Mouse (Mus musculus): Measurements from ENCODE around the gene Dffb.

Gene Dffb

GRCm38 (mm10) chr4:153974431-153975291 is at the start of gene Dffb, which contains the start of gene Cep104:
Gene Dffb (minus strand): TSS chr4:153975126.
Gene Cep104 (plus strand): TSS chr4:153975194.
- peak; percentile 97 for DNase-seq (ENCODE audit: low spot score)

GRCm38 (mm10) chr4:154023754-154024601 is 49.1 kb upstream of the Dffb start:
- DNase-seq (ENCODE audit: low spot score), result peak; percentile 73

- no peak for DNase-seq (ENCODE audit: low spot score)
Measured at GRCm38 (mm10) chr4:154022844-154023243, 47.9 kb upstream of the Dffb start.

GRCm38 (mm10) chr4:154022407-154022806 is 47.5 kb upstream of the Dffb start:
- DNase-seq (ENCODE audit: low spot score), result peak; percentile 80

GRCm38 (mm10) chr4:154021432-154021831 is 46.5 kb upstream of the Dffb start:
- DNase-seq (ENCODE audit: low spot score), result peak; percentile 80

- peak; percentile 80 for DNase-seq (ENCODE audit: low spot score)
Measured at GRCm38 (mm10) chr4:154019571-154019970, 44.6 kb upstream of the Dffb start.

GRCm38 (mm10) chr4:154015476-154015875 is 40.5 kb upstream of the Dffb start:
- DNase-seq (ENCODE audit: low spot score), result no peak

- DNase-seq (ENCODE audit: low spot score), result peak; percentile 61
Measured at GRCm38 (mm10) chr4:154012132-154012882, 37.4 kb upstream of the Dffb start.

GRCm38 (mm10) chr4:154011646-154012089 is 36.7 kb upstream of the Dffb start, which contains the start of gene Lrrc47:
Gene Lrrc47 (plus strand): TSS chr4:154011731.
- DNase-seq (ENCODE audit: low spot score), result peak; percentile 83

- no peak for DNase-seq (ENCODE audit: low spot score)
Measured at GRCm38 (mm10) chr4:154010907-154011645, 36.1 kb upstream of the Dffb start.

- no peak for DNase-seq (ENCODE audit: low spot score)
Measured at GRCm38 (mm10) chr4:154007759-154008158, 32.8 kb upstream of the Dffb start.

- DNase-seq (ENCODE audit: low spot score), result no peak
Measured at GRCm38 (mm10) chr4:154006264-154006663, 31.3 kb upstream of the Dffb start.

- no peak for DNase-seq (ENCODE audit: low spot score)
Measured at GRCm38 (mm10) chr4:154005488-154005887, 30.6 kb upstream of the Dffb start.

- no peak for DNase-seq (ENCODE audit: low spot score)
Measured at GRCm38 (mm10) chr4:153993505-153993904, 18.6 kb upstream of the Dffb start.

GRCm38 (mm10) chr4:153992715-153993114 is 17.8 kb upstream of the Dffb start:
- no peak for DNase-seq (ENCODE audit: low spot score)

GRCm38 (mm10) chr4:153980470-153980869 is 5.5 kb upstream of the Dffb start:
- no peak for DNase-seq (ENCODE audit: low spot score)

GRCm38 (mm10) chr4:153979243-153979642 is 4.3 kb upstream of the Dffb start:
- DNase-seq (ENCODE audit: low spot score), result no peak

- DNase-seq (ENCODE audit: low spot score), result no peak
Measured at GRCm38 (mm10) chr4:153975768-153976167, 842 bp upstream of the Dffb start.

- no peak for DNase-seq (ENCODE audit: low spot score)
Measured at GRCm38 (mm10) chr4:153975292-153975662, 351 bp upstream of the Dffb start.

- DNase-seq (ENCODE audit: low spot score), result no peak
Measured at GRCm38 (mm10) chr4:153968063-153968462, 6.9 kb downstream of the Dffb start.

GRCm38 (mm10) chr4:153967556-153967955 is 7.4 kb downstream of the Dffb start:
- DNase-seq (ENCODE audit: low spot score), result no peak

All from testis, postnatal 10 days (tissue).